ENCODE assay signal across 13 mouse cellular contexts in the genomic region with DNA sequence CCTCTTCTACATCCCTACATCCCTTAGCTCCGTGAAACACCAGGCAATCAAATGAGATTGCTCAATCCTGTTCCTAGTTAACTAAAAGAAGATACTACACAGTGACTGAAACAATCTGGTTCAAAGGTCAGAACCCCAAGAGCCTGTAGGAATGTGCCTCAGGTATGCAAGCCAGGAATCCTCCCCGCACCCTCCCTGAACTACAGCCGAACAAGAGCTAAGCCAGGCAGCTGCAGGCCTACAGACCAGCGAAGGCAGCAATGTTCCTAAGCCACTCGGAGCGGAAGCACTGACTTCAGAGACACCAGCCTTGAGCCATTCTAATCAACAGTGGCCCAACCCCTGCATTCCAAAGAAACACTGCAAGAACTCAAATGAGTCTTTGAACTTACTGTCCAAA. TPM values are rescaled to one million over a fixed set of nuclear protein-coding genes. Genes with fewer than 3 reads are reported as not detected.
DNase-seq lines count a peak whose midpoint lies in the region; ATAC-seq lines count a peak whose summit lies in the region.
"Had no signal": no experiment of that assay in that cellular context is flagged by ENCODE, and none has a peak within 500 bp of the region (broad histone marks: within the 10 kb centered on the region; RNA-seq: fewer than 3 reads in every experiment).

No protein-coding gene starts in this region.

- no peaks in the 10 kb centered on the region for H3K36me3 ChIP-seq in lung, embryonic 16.5 days (ENCODE audit: control insufficient read depth, insufficient read depth, low read length)

- H3K4me2 ChIP-seq in lung, embryonic 16.5 days (ENCODE audit: low read depth, low read length) = no peak overlapping the region
- H3K4me2 ChIP-seq: forebrain, embryonic 13.5 days had no signal

- H3K9ac ChIP-seq in lung, embryonic 16.5 days (ENCODE audit: low read length) = no peak overlapping the region
- H3K9ac ChIP-seq: forebrain, embryonic 13.5 days had no signal

- peak overlapping the region; percentile 26; the same call in 1 of the 2 replicates for H3K27ac ChIP-seq in lung, embryonic 16.5 days (ENCODE audit: low read length)
- H3K27ac ChIP-seq: forebrain, embryonic 13.5 days; macrophage had no signal

- peak; percentile 95 for DNase-seq in heart, adult 11 months
- no peak for DNase-seq in heart, postnatal 4 days
- DNase-seq in embryo, embryonic 11 days = peak; percentile 17
- DNase-seq in kidney, adult 9 months = peak; percentile 90
- no peak for DNase-seq in Muller cell, postnatal 12 days (ENCODE audit: inconsistent ontology term)
- no peak for DNase-seq in natural killer cell, adult 2 months (ENCODE audit: low spot score in 2 of 2)
- no peak for DNase-seq in cerebellum, adult 8-10 months
- DNase-seq: cerebellum, postnatal 25 days; layer of hippocampus, postnatal 36 days had no signal

- 41% methylated on average over 6 of the region's 6 CpGs for WGBS in lung, embryonic 16.5 days

- H3K4me1 ChIP-seq in lung, embryonic 16.5 days (replicated peaks; ENCODE audit: control insufficient read depth, insufficient read depth, low read length) = peaks cover 54% of the 10 kb centered on the region

- no peak overlapping the region for H3K4me3 ChIP-seq in lung, embryonic 16.5 days (ENCODE audit: low read length)
- H3K4me3 ChIP-seq: forebrain, embryonic 13.5 days had no signal

- ATAC-seq in lung, embryonic 16.5 days (ENCODE audit: low read depth) = peak; percentile 37; the same call in 1 of the 2 replicates
- ATAC-seq: forebrain, embryonic 13.5 days; Patski had no signal

- no peaks in the 10 kb centered on the region for H3K27me3 ChIP-seq in lung, embryonic 16.5 days (ENCODE audit: control insufficient read depth, insufficient read depth, low read depth, low read length)
- H3K27me3 ChIP-seq: forebrain, embryonic 13.5 days; Patski had no signal

- H3K9me3 ChIP-seq in lung, embryonic 16.5 days (ENCODE audit: control insufficient read depth, low read length) = no peaks in the 10 kb centered on the region
- H3K9me3 ChIP-seq: forebrain, embryonic 13.5 days had no signal

RNA-seq across cellular contexts. Expression of gene Pacsin2, which starts 20.0 kb away (rescaled TPM):
- 100 to 1,000 TPM; 136 to 147 TPM for total RNA-seq in heart, postnatal 4 days (2021)
- 71.4 and 73.6 TPM in 2 replicates for polyA plus RNA-seq in lung, embryonic 16.5 days (2015; fragmentation: Nextera tagmentation; extraction: Ambion mirVana)

Comparison
In these comparisons a context has a peak if more than half of its experiments do, and no peak if none do; other contexts are left out.
1. DNase-seq: peak in heart, adult 11 months (single experiment), embryo, embryonic 11 days (single experiment) and kidney, adult 9 months (single experiment); none in heart, postnatal 4 days (single experiment), Muller cell, postnatal 12 days (single experiment), natural killer cell, adult 2 months (0 of 2) and cerebellum, adult 8-10 months (single experiment).